In the genomic region with DNA sequence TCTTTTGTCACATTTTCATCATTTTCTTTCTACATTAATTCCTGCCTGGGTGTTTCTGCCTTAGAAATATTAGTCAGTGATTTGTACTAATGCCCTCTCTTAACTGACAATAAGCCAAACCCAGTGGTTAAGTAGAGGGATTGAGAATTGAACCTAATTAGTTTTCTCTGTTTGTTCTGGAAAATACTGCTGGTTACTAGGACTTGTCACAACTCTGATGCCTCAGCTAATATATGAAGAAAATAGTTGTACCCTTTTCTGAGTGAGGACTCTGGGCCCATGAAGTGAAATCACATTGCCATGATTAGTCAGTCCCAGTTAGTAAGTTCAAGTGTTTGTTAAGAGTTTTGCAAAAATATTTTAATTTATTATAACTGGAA, we compare ENCODE assay signal across 18 mouse cellular contexts.
DNase-seq lines count a peak whose midpoint lies in the region; ATAC-seq lines count a peak whose summit lies in the region.
"Had no signal": no experiment of that assay in that cellular context is flagged by ENCODE, and none has a peak within 500 bp of the region (broad histone marks: within the 10 kb centered on the region; RNA-seq: fewer than 3 reads in every experiment).

No protein-coding gene starts in this region.

- H3K27ac ChIP-seq in neural tube, embryonic 11.5 days (ENCODE audit: low read depth, low read length), result peak overlapping the region; percentile 65
- peak overlapping the region; percentile 68 for H3K27ac ChIP-seq in hindbrain, embryonic 12.5 days
- peak overlapping the region; percentile 82 for H3K27ac ChIP-seq in midbrain, embryonic 12.5 days (replicated peaks)
- no peak overlapping the region for H3K27ac ChIP-seq in kidney, embryonic 14.5 days (ENCODE audit: low read depth, low read length)
- H3K27ac ChIP-seq: embryonic facial prominence, embryonic 13.5 days; limb, embryonic 12.5 days; liver, embryonic 15.5 days had no signal

- H3K9me3 ChIP-seq in neural tube, embryonic 11.5 days (ENCODE audit: control insufficient read depth, low read length), result no peaks in the 10 kb centered on the region
- no peaks in the 10 kb centered on the region for H3K9me3 ChIP-seq in hindbrain, embryonic 12.5 days (replicated peaks)
- no peaks in the 10 kb centered on the region for H3K9me3 ChIP-seq in midbrain, embryonic 12.5 days
- H3K9me3 ChIP-seq in kidney, embryonic 14.5 days (ENCODE audit: control insufficient read depth, low read length), result no peaks in the 10 kb centered on the region
- H3K9me3 ChIP-seq: embryonic facial prominence, embryonic 13.5 days; limb, embryonic 12.5 days; liver, embryonic 15.5 days; megakaryocyte, embryonic 14.5 days had no signal

- 0 out of 2 replicates have a peak, but pooled peaks have one; percentile 3 for ATAC-seq in neural tube, embryonic 11.5 days (ENCODE audit: insufficient read depth, low FRiP score, low TSS enrichment)
- no peak; the same call in 1 of the 2 replicates for ATAC-seq in hindbrain, embryonic 12.5 days (ENCODE audit: low FRiP score)
- 0 out of 2 replicates have a peak, but pooled peaks have one; percentile 13 for ATAC-seq in midbrain, embryonic 12.5 days (ENCODE audit: low FRiP score, low read depth)
- ATAC-seq in kidney, embryonic 14.5 days (ENCODE audit: low FRiP score, low TSS enrichment), result no peak
- no peak for ATAC-seq in erythroid progenitor cell, adult 5-6 weeks (replicated peaks; ENCODE audit: low FRiP score, poor library complexity, severe bottlenecking)
- ATAC-seq: lung, postnatal 0 days had no signal

- no peaks in the 10 kb centered on the region for H3K27me3 ChIP-seq in neural tube, embryonic 11.5 days (ENCODE audit: control insufficient read depth, insufficient read depth, low read length)
- no peaks in the 10 kb centered on the region for H3K27me3 ChIP-seq in hindbrain, embryonic 12.5 days
- H3K27me3 ChIP-seq in midbrain, embryonic 12.5 days, result no peaks in the 10 kb centered on the region
- no peaks in the 10 kb centered on the region for H3K27me3 ChIP-seq in kidney, embryonic 14.5 days (ENCODE audit: control insufficient read depth, insufficient read depth, low read length)
- H3K27me3 ChIP-seq: embryonic facial prominence, embryonic 13.5 days; limb, embryonic 12.5 days; liver, embryonic 15.5 days; megakaryocyte, embryonic 14.5 days had no signal

- H3K4me1 ChIP-seq in neural tube, embryonic 11.5 days (ENCODE audit: control insufficient read depth, insufficient read depth, low read length), result peaks cover 3% of the 10 kb centered on the region; the same call in 1 of the 2 replicates
- peaks cover 13% of the 10 kb centered on the region for H3K4me1 ChIP-seq in hindbrain, embryonic 12.5 days
- peaks cover 21% of the 10 kb centered on the region for H3K4me1 ChIP-seq in midbrain, embryonic 12.5 days
- H3K4me1 ChIP-seq in kidney, embryonic 14.5 days (ENCODE audit: control insufficient read depth, insufficient read depth, low read length), result no peaks in the 10 kb centered on the region
- H3K4me1 ChIP-seq: limb, embryonic 12.5 days; liver, embryonic 15.5 days; megakaryocyte, embryonic 14.5 days had no signal

- no peak overlapping the region for H3K4me2 ChIP-seq in neural tube, embryonic 11.5 days (ENCODE audit: low read depth)
- peak overlapping the region; percentile 37; the same call in 1 of the 2 replicates for H3K4me2 ChIP-seq in hindbrain, embryonic 12.5 days (replicated peaks)
- peak overlapping the region; percentile 40; the same call in 1 of the 2 replicates for H3K4me2 ChIP-seq in midbrain, embryonic 12.5 days (replicated peaks)
- no peak overlapping the region for H3K4me2 ChIP-seq in kidney, embryonic 14.5 days (replicated peaks; ENCODE audit: low read depth, low read length)
- H3K4me2 ChIP-seq: embryonic facial prominence, embryonic 13.5 days; limb, embryonic 12.5 days; liver, embryonic 15.5 days had no signal

- H3K4me3 ChIP-seq in neural tube, embryonic 11.5 days (ENCODE audit: low read depth, low read length), result no peak overlapping the region
- H3K4me3 ChIP-seq in hindbrain, embryonic 12.5 days, result no peak overlapping the region
- no peak overlapping the region for H3K4me3 ChIP-seq in midbrain, embryonic 12.5 days
- H3K4me3 ChIP-seq in kidney, embryonic 14.5 days (ENCODE audit: low read length), result no peak overlapping the region
- H3K4me3 ChIP-seq: embryonic facial prominence, embryonic 13.5 days; limb, embryonic 12.5 days; liver, embryonic 15.5 days; megakaryocyte, embryonic 14.5 days had no signal

- DNase-seq in neural tube, embryonic 11.5 days (ENCODE audit: low spot score), result no peak
- DNase-seq in neural tube, embryonic 10.5 days (ENCODE audit: extremely low spot score, low spot score), result no peak
- DNase-seq in heart, adult 18-20 months, result no peak
- DNase-seq in cerebellum, postnatal 14 days, result no peak
- DNase-seq: adrenal gland, postnatal 10 days; cerebellum, adult 11 months; heart, postnatal 4 days; kidney, adult 18-20 months; thymus, postnatal 4 days had no signal

- no peak overlapping the region for H3K9ac ChIP-seq in neural tube, embryonic 11.5 days (ENCODE audit: low read length)
- no peak overlapping the region for H3K9ac ChIP-seq in hindbrain, embryonic 12.5 days
- H3K9ac ChIP-seq in midbrain, embryonic 12.5 days (replicated peaks), result no peak overlapping the region
- H3K9ac ChIP-seq in kidney, embryonic 14.5 days (ENCODE audit: low read depth, low read length), result no peak overlapping the region
- H3K9ac ChIP-seq: embryonic facial prominence, embryonic 13.5 days; limb, embryonic 12.5 days; liver, embryonic 15.5 days had no signal

- H3K36me3 ChIP-seq in neural tube, embryonic 11.5 days (ENCODE audit: control insufficient read depth, insufficient read depth, low read length), result no peaks in the 10 kb centered on the region
- no peaks in the 10 kb centered on the region for H3K36me3 ChIP-seq in hindbrain, embryonic 12.5 days
- no peaks in the 10 kb centered on the region for H3K36me3 ChIP-seq in midbrain, embryonic 12.5 days
- no peaks in the 10 kb centered on the region for H3K36me3 ChIP-seq in kidney, embryonic 14.5 days (ENCODE audit: control insufficient read depth, insufficient read depth, low read length)
- H3K36me3 ChIP-seq: embryonic facial prominence, embryonic 13.5 days; limb, embryonic 12.5 days; liver, embryonic 15.5 days had no signal

Comparison
In these comparisons a context has a peak if more than half of its experiments do, and no peak if none do; other contexts are left out.
1. ATAC-seq: peak in neural tube, embryonic 11.5 days (single experiment) and midbrain, embryonic 12.5 days (single experiment); none in hindbrain, embryonic 12.5 days (single experiment), kidney, embryonic 14.5 days (single experiment) and erythroid progenitor cell, adult 5-6 weeks (single experiment).
2. H3K4me2 ChIP-seq: peak in hindbrain, embryonic 12.5 days (single experiment) and midbrain, embryonic 12.5 days (single experiment); none in neural tube, embryonic 11.5 days (single experiment) and kidney, embryonic 14.5 days (single experiment).